Mouse (Mus musculus) adrenal gland, postnatal 25 days (tissue): ENCODE data around the gene Phox2a. TPM values are rescaled to one million over a fixed set of nuclear protein-coding genes. Genes with fewer than 3 reads are reported as not detected.

Experiments
- DNase-seq: peaks from one replicate; pipeline ENCODE4 v3.0.0; 2021; ENCODE audit warnings: mixed read lengths
- long read RNA-seq: library from polyadenylated mRNA; stranded (forward); transcript quantifications from one replicate; pipeline ENCODE4 v2.0.0, GENCODE M21; 2021
- total RNA-seq: library from RNA; stranded (reverse); gene quantifications from 2 replicates; pipeline ENCODE4 v1.2.3, GENCODE M21; 2021

Phox2a gene
- total RNA-seq: 17.1 and 33.0 TPM in 2 replicates
- long read RNA-seq, partial matches to known transcripts: 8 of 11 reads
- long read RNA-seq, other reads (novel, unspliced or antisense): 0 of 11 reads

GRCm38 (mm10) chr7:101817861-101818401, at the start of gene Phox2a:
Gene Phox2a, plus strand, starts transcription at chr7:101818313.
- DNase-seq: peak; percentile 47

- no peak for DNase-seq
Observed at GRCm38 (mm10) chr7:101770051-101770450, 48.1 kb upstream of the Phox2a start.

GRCm38 (mm10) chr7:101771604-101772003, 46.5 kb upstream of the Phox2a start:
- no peak for DNase-seq

- no peak for DNase-seq
Observed at GRCm38 (mm10) chr7:101772687-101773086, 45.4 kb upstream of the Phox2a start.

- no peak for DNase-seq
Observed at GRCm38 (mm10) chr7:101777053-101777452, 41.1 kb upstream of the Phox2a start.

- DNase-seq: no peak
Observed at GRCm38 (mm10) chr7:101820295-101821030, 2.4 kb downstream of the Phox2a start.

GRCm38 (mm10) chr7:101821571-101822501, 3.7 kb downstream of the Phox2a start:
- DNase-seq: peak; percentile 59

GRCm38 (mm10) chr7:101822836-101823757, 5.0 kb downstream of the Phox2a start:
- peak; percentile 59 for DNase-seq

GRCm38 (mm10) chr7:101823758-101824630, 5.9 kb downstream of the Phox2a start:
- DNase-seq: no peak

- no peak for DNase-seq
Observed at GRCm38 (mm10) chr7:101830373-101830772, 12.3 kb downstream of the Phox2a start.

GRCm38 (mm10) chr7:101831437-101831836, 13.3 kb downstream of the Phox2a start:
- no peak for DNase-seq

GRCm38 (mm10) chr7:101832372-101832771, 14.3 kb downstream of the Phox2a start:
- DNase-seq: no peak

- DNase-seq: no peak
Observed at GRCm38 (mm10) chr7:101833352-101833751, 15.2 kb downstream of the Phox2a start.

GRCm38 (mm10) chr7:101833916-101834584, 15.9 kb downstream of the Phox2a start:
- no peak for DNase-seq

GRCm38 (mm10) chr7:101834903-101835302, 16.8 kb downstream of the Phox2a start:
- no peak for DNase-seq

GRCm38 (mm10) chr7:101835457-101836109, 17.5 kb downstream of the Phox2a start:
- no peak for DNase-seq

GRCm38 (mm10) chr7:101836271-101837153, 18.4 kb downstream of the Phox2a start:
- DNase-seq: peak; percentile 77

- no peak for DNase-seq
Observed at GRCm38 (mm10) chr7:101837154-101837605, 19.1 kb downstream of the Phox2a start.
